ENCODE assay signal across 8 mouse cellular contexts in genomic region chr7:120980931-120981924, GRCm38 (mm10). TPM values are rescaled to one million over a fixed set of nuclear protein-coding genes. Genes with fewer than 3 reads are reported as not detected.
A peak's percentile ranks its signal among the peaks of the same experiment; 100 is the strongest.
DNase-seq lines count a peak whose midpoint lies in the region; ATAC-seq and TF ChIP-seq lines count a peak whose summit lies in the region.

No protein-coding gene starts in this region.

- DNase-seq in G1E (ENCODE audit: low spot score), result peak; percentile 17
- peak; percentile 80 for DNase-seq in forebrain, embryonic 11.5 days (ENCODE audit: low spot score)
- peak; percentile 49 to 56 for DNase-seq in heart, postnatal 10 days
- peak; percentile 15 for DNase-seq in left cerebral cortex, adult 11 months (ENCODE audit: low spot score)
- DNase-seq in lung, postnatal 4 days, result peak; percentile 50 to 55
- peak; percentile 46 to 47 for DNase-seq in right cerebral cortex, postnatal 10 days (ENCODE audit: low spot score in 2 of 2)
- peak; percentile 21 to 64 for DNase-seq in urinary bladder, postnatal 4 days (ENCODE audit: low spot score in 2 of 2)

- H3K4me2 ChIP-seq in forebrain, embryonic 11.5 days (ENCODE audit: low read depth, low read length, severe bottlenecking), result peak overlapping the region; percentile 88

- H3K9me3 ChIP-seq in G1E (replicated peaks), result no peaks in the 10 kb centered on the region
- H3K9me3 ChIP-seq in forebrain, embryonic 11.5 days (ENCODE audit: control insufficient read depth, low read length), result no peaks in the 10 kb centered on the region

- peaks cover 3% of the 10 kb centered on the region; the same call in 1 of the 2 replicates for H3K27me3 ChIP-seq in G1E (ENCODE audit: insufficient read depth, low read length)
- no peaks in the 10 kb centered on the region for H3K27me3 ChIP-seq in forebrain, embryonic 11.5 days (ENCODE audit: control insufficient read depth, insufficient read depth, low read length)

- intact Hi-C loops in heart, postnatal 10 days (cut with DNase I), result no loop called here

- peaks cover 4% of the 10 kb centered on the region for H3K36me3 ChIP-seq in G1E (replicated peaks)
- no peaks in the 10 kb centered on the region for H3K36me3 ChIP-seq in forebrain, embryonic 11.5 days (ENCODE audit: control insufficient read depth, insufficient read depth, low read length)

- peak overlapping the region; percentile 88 for H3K4me3 ChIP-seq in G1E (ENCODE audit: low read depth, low read length)
- peak overlapping the region; percentile 73 for H3K4me3 ChIP-seq in brown adipose tissue, adult 24 weeks (ENCODE audit: insufficient read depth, low read depth, low read length)
- peak overlapping the region; percentile 84 for H3K4me3 ChIP-seq in forebrain, embryonic 11.5 days (ENCODE audit: low read depth, low read length)

- H3K9ac ChIP-seq in forebrain, embryonic 11.5 days (ENCODE audit: low read length), result peak overlapping the region; percentile 86

- no peak for TF ChIP-seq CTCF in G1E (IDR thresholded peaks at IDR 0.05; ENCODE audit: low read depth, low read length)

- no peak for ATAC-seq in G1E (ENCODE audit: extremely low read depth, insufficient number of reproducible peaks, low FRiP score, poor library complexity, severe bottlenecking)
- peak; percentile 47 for ATAC-seq in forebrain, embryonic 11.5 days (replicated peaks; ENCODE audit: low FRiP score)

- H3K27ac ChIP-seq in brown adipose tissue, adult 24 weeks (replicated peaks; ENCODE audit: low read depth, low read length), result no peak overlapping the region
- H3K27ac ChIP-seq in forebrain, embryonic 11.5 days (ENCODE audit: low read depth, low read length), result peak overlapping the region; percentile 39

- H3K4me1 ChIP-seq in G1E (ENCODE audit: insufficient read depth, low read depth, low read length), result peaks cover 51% of the 10 kb centered on the region
- H3K4me1 ChIP-seq in brown adipose tissue, adult 24 weeks (ENCODE audit: control insufficient read depth, insufficient read depth, insufficient read length, low read length), result peaks cover 4% of the 10 kb centered on the region; the same call in 1 of the 2 replicates
- 0 out of 2 replicates have a peak, but pooled peaks cover 3% of the 10 kb centered on the region for H3K4me1 ChIP-seq in forebrain, embryonic 11.5 days (replicated peaks; ENCODE audit: control insufficient read depth, insufficient read depth, low read length)

- 3% methylated on average over 39 of the region's 39 CpGs for WGBS in forebrain, embryonic 11.5 days

RNA-seq across cellular contexts. Expression of gene Cdr2, which starts 0.9 kb away (rescaled TPM):
- total RNA-seq in G1E (2014; fragmentation: Nextera tagmentation), result 12.8 and 20.0 TPM in 2 replicates
- total RNA-seq in G1E (2017), result 12.7 and 14.0 TPM in 2 replicates
- 7.7 and 8.0 TPM in 2 replicates for polyA plus RNA-seq in G1E (2012)
- polyA plus RNA-seq in brown adipose tissue, adult 24 weeks (2012; ENCODE audit: insufficient read depth, insufficient read length, missing spikeins), result 6.5 and 8.6 TPM in 2 replicates
- 15.6 and 16.3 TPM in 2 replicates for polyA plus RNA-seq in forebrain, embryonic 11.5 days (2014; fragmentation: Nextera tagmentation; extraction: Ambion mirVana)
- total RNA-seq in heart, postnatal 10 days (2021), result 10 to 100 TPM; 14.3 to 17.9 TPM

RNA-seq across cellular contexts. Expression of gene Mfsd13b, which starts 1.1 kb away (rescaled TPM):
- total RNA-seq in G1E (2014; fragmentation: Nextera tagmentation) (4.5 TPM in 1 of 2 replicates, not detected in the other), G1E (2017) (0.38 TPM in 1 of 2 replicates, not detected in the other)
- polyA plus RNA-seq in G1E (2012), result not detected in 2 replicates
- polyA plus RNA-seq in brown adipose tissue, adult 24 weeks (2012; ENCODE audit: insufficient read depth, insufficient read length, missing spikeins), result not detected in 2 replicates
- 0.23 and 0.48 TPM in 2 replicates for polyA plus RNA-seq in forebrain, embryonic 11.5 days (2014; fragmentation: Nextera tagmentation; extraction: Ambion mirVana)
- not detected for total RNA-seq in heart, postnatal 10 days (2021)

RNA-seq across cellular contexts. Expression of gene Mettl9, which starts 53.0 kb away (rescaled TPM):
- total RNA-seq in G1E (2014; fragmentation: Nextera tagmentation), result 61.2 and 70.9 TPM in 2 replicates
- 84.7 and 90.8 TPM in 2 replicates for total RNA-seq in G1E (2017)
- 30.3 and 33.9 TPM in 2 replicates for polyA plus RNA-seq in G1E (2012)
- polyA plus RNA-seq in brown adipose tissue, adult 24 weeks (2012; ENCODE audit: insufficient read depth, insufficient read length, missing spikeins), result 60.4 and 82.4 TPM in 2 replicates
- 252 and 261 TPM in 2 replicates for polyA plus RNA-seq in forebrain, embryonic 11.5 days (2014; fragmentation: Nextera tagmentation; extraction: Ambion mirVana)
- 100 to 1,000 TPM; 108 to 126 TPM for total RNA-seq in heart, postnatal 10 days (2021)

Comparison
In these comparisons a context has a peak if more than half of its experiments do, and no peak if none do; other contexts are left out.
1. DNase-seq: peak in every context shown above with its lines; median percentile 80 in forebrain, embryonic 11.5 days; 52 in heart, postnatal 10 days; 52 in lung, postnatal 4 days; 46 in right cerebral cortex, postnatal 10 days; 42 in urinary bladder, postnatal 4 days; 17 in G1E; 15 in left cerebral cortex, adult 11 months.